Mouse (Mus musculus): ENCODE measurements around the gene Phf3.

DNA sequence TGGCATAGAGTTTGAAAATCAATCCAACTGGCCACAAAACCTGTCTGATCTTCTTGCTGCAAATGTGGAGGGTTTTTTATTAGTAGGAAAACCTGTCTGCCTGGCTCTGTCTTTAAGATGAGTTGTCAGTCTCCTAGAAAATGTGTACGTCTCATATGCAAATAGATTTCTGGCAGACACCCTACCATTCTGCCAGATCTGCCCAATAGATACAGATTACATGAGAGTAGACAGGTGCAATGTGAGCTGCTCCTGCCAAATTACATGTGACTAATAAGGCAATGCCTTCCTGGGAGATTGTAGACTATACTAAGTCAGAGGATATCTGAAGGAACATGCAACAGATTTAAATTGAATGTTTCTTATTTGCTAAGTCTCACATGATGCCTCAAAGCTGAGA lies 83.5 kb downstream of the Phf3 start:
- no peak for TF ChIP-seq TAL1 (IDR thresholded peaks at IDR 0.05; ENCODE audit: low read length)
- TF ChIP-seq GATA1 (IDR thresholded peaks at IDR 0.05; ENCODE audit: low read length): no peak
